Mouse (Mus musculus) MEL (cell line): Measurements from ENCODE around the gene Thap4. TPM values are rescaled to one million over a fixed set of nuclear protein-coding genes. Genes with fewer than 3 reads are reported as not detected.

Experiments
- DNase-seq: peaks from one replicate; pipeline ENCODE4 v3.0.0; 2011; ENCODE audit warnings: low read depth, low spot score
- H3K27ac ChIP-seq: 2 replicates; pipeline ENCODE4 v1.5.1; 2012; ENCODE audit warnings: low read depth, mild to moderate bottlenecking, control low read depth, low read length, moderate library complexity; ENCODE audit not compliant: control insufficient read depth
- H3K27me3 ChIP-seq, 2 experiments: fragments of 150-350 bp in 1 of 2; sonication (generic) in 1 of 2; 2 replicates each; pipeline ENCODE4 v1.6.1; 2012; ENCODE audit warnings: low read length in 2 of 2, mild to moderate bottlenecking in 2 of 2, improper control_type of control experiment in 1 of 2, moderate library complexity in 1 of 2; ENCODE audit not compliant: insufficient read depth in 2 of 2, control insufficient read depth in 1 of 2
- H3K36me3 ChIP-seq, 2 experiments: 2 replicates each; pipeline ENCODE4 v1.6.1; 2012 to 2014; ENCODE audit warnings: low read length in 2 of 2, improper control_type of control experiment in 1 of 2, inconsistent platforms in 1 of 2, mild to moderate bottlenecking in 1 of 2; ENCODE audit not compliant: insufficient read depth in 2 of 2, control insufficient read depth in 1 of 2
- H3K4me1 ChIP-seq, 2 experiments: fragments of 150-350 bp in 1 of 2; sonication (generic) in 1 of 2; 2 replicates each; pipeline ENCODE4 v1.6.1; 2012; ENCODE audit warnings: low read length in 2 of 2, improper control_type of control experiment in 1 of 2, mild to moderate bottlenecking in 1 of 2; ENCODE audit not compliant: insufficient read depth in 2 of 2, control insufficient read depth in 1 of 2
- H3K4me3 ChIP-seq, 2 experiments: fragments of 150-350 bp in 1 of 2; sonication (generic) in 1 of 2; 2 replicates each; pipeline ENCODE4 v1.5.1; 2012; ENCODE audit warnings: low read depth in 2 of 2, low read length in 2 of 2, mild to moderate bottlenecking in 2 of 2, moderate library complexity in 2 of 2, control low read depth in 1 of 2, improper control_type of control experiment in 1 of 2; ENCODE audit not compliant: control insufficient read depth in 1 of 2, insufficient read depth in 1 of 2
- H3K79me2 ChIP-seq: 2 replicates; pipeline ENCODE4 v1.6.1; 2012; ENCODE audit warnings: mild to moderate bottlenecking, low read length, moderate library complexity; ENCODE audit not compliant: control insufficient read depth, poor library complexity, insufficient read depth
- H3K9ac ChIP-seq: 2 replicates; pipeline ENCODE4 v1.6.1; 2012; ENCODE audit warnings: low read depth, mild to moderate bottlenecking, control low read depth, low read length, moderate library complexity; ENCODE audit not compliant: control insufficient read depth, poor library complexity, severe bottlenecking
- H3K9me3 ChIP-seq: fragments of 150-350 bp; sonication (generic); replicated peaks from 2 replicates; pipeline ENCODE4 v1.6.1; 2012; ENCODE audit warnings: mild to moderate bottlenecking, low read length, improper control_type of control experiment, moderate library complexity; ENCODE audit not compliant: insufficient read depth
- CHD2 ChIP-seq: IDR thresholded peaks from 2 replicates; pipeline ENCODE4 v1.6.1; 2011; ENCODE audit warnings: low read length, improper control_type of control experiment
- CTCF ChIP-seq, 3 experiments: IDR thresholded peaks in 2 of 3; conservative IDR thresholded peaks in 1 of 3; 2 replicates each; pipeline ENCODE4 v1.5.1; 2011 to 2012; ENCODE audit warnings: low read length in 3 of 3, low read depth in 2 of 3, mild to moderate bottlenecking in 2 of 3, improper control_type of control experiment in 1 of 3, inconsistent platforms in 1 of 3, mixed read lengths in 1 of 3, moderate library complexity in 1 of 3; ENCODE audit not compliant: control insufficient read depth in 1 of 3, insufficient read depth in 1 of 3, poor library complexity in 1 of 3, severe bottlenecking in 1 of 3
- E2F4 ChIP-seq: IDR thresholded peaks from 2 replicates; pipeline ENCODE4 v1.6.1; 2011; ENCODE audit warnings: low read depth, low read length, improper control_type of control experiment, borderline replicate concordance
- ELF1 ChIP-seq: IDR thresholded peaks from 2 replicates; pipeline ENCODE4 v1.6.1; 2014; ENCODE audit warnings: low read depth, mild to moderate bottlenecking, inconsistent platforms, low read length, improper control_type of control experiment, moderate library complexity
- EP300 ChIP-seq, 2 experiments: IDR thresholded peaks; 2 replicates each; pipeline ENCODE4 v1.6.1; 2011; ENCODE audit warnings: improper control_type of control experiment in 2 of 2, low read length in 2 of 2, low read depth in 1 of 2, mild to moderate bottlenecking in 1 of 2
- ETS1 ChIP-seq: IDR thresholded peaks from 2 replicates; pipeline ENCODE4 v1.6.1; 2012; ENCODE audit warnings: low read depth, mild to moderate bottlenecking, inconsistent platforms, low read length, improper control_type of control experiment, moderate library complexity
- GABPA ChIP-seq: IDR thresholded peaks from 2 replicates; pipeline ENCODE4 v1.6.1; 2012; ENCODE audit warnings: low read depth, mild to moderate bottlenecking, inconsistent platforms, low read length, improper control_type of control experiment, moderate library complexity
- GATA1 ChIP-seq: IDR thresholded peaks from 2 replicates; pipeline ENCODE4 v1.6.1; 2011; ENCODE audit warnings: low read depth, low read length, improper control_type of control experiment
- HCFC1 ChIP-seq: IDR thresholded peaks from 2 replicates; pipeline ENCODE4 v1.6.1; 2012; ENCODE audit warnings: low read depth, mild to moderate bottlenecking, inconsistent platforms, low read length, improper control_type of control experiment, moderate library complexity
- JUND ChIP-seq: IDR thresholded peaks from 2 replicates; pipeline ENCODE4 v1.6.1; 2011; ENCODE audit warnings: low read depth, mild to moderate bottlenecking, improper control_type of control experiment, low read length
- KAT2A ChIP-seq: conservative IDR thresholded peaks from 2 replicates; pipeline ENCODE4 v1.6.1; 2012; ENCODE audit warnings: low read depth, low read length, improper control_type of control experiment, inconsistent platforms
- MAFK ChIP-seq: IDR thresholded peaks from 2 replicates; pipeline ENCODE4 v1.6.1; 2011; ENCODE audit warnings: low read depth, mild to moderate bottlenecking, low read length, improper control_type of control experiment, borderline replicate concordance
- MAX ChIP-seq: IDR thresholded peaks from 2 replicates; pipeline ENCODE4 v1.6.1; 2011; ENCODE audit warnings: low read length, improper control_type of control experiment
- MAZ ChIP-seq: IDR thresholded peaks from 2 replicates; pipeline ENCODE4 v1.6.1; 2012; ENCODE audit warnings: low read depth, mild to moderate bottlenecking, inconsistent platforms, low read length, improper control_type of control experiment
- MEF2A ChIP-seq: IDR thresholded peaks from 2 replicates; pipeline ENCODE4 v1.6.1; 2014; ENCODE audit warnings: low read depth, mild to moderate bottlenecking, inconsistent platforms, low read length, improper control_type of control experiment; ENCODE audit not compliant: poor library complexity, insufficient replicate concordance, severe bottlenecking; ENCODE audit errors: extremely low read depth
- MXI1 ChIP-seq: IDR thresholded peaks from 2 replicates; pipeline ENCODE4 v1.6.1; 2011; ENCODE audit warnings: mild to moderate bottlenecking, low read depth, low read length, improper control_type of control experiment
- MYB ChIP-seq: IDR thresholded peaks from 2 replicates; pipeline ENCODE4 v1.6.1; 2011; ENCODE audit warnings: mild to moderate bottlenecking, low read depth, low read length, improper control_type of control experiment
- MYC ChIP-seq: IDR thresholded peaks from 2 replicates; pipeline ENCODE4 v1.6.1; 2011; ENCODE audit warnings: low read depth, mild to moderate bottlenecking, low read length, improper control_type of control experiment, moderate library complexity
- NELFE ChIP-seq: IDR thresholded peaks from 2 replicates; pipeline ENCODE4 v1.6.1; 2011; ENCODE audit warnings: low read depth, low read length, improper control_type of control experiment
- POLR2A ChIP-seq, 2 experiments: IDR thresholded peaks; 2 replicates each; pipeline ENCODE4 v1.6.1; 2011 to 2012; ENCODE audit warnings: low read length in 2 of 2, mild to moderate bottlenecking in 2 of 2, control low read depth in 1 of 2, improper control_type of control experiment in 1 of 2, low read depth in 1 of 2, moderate library complexity in 1 of 2; ENCODE audit not compliant: control insufficient read depth in 1 of 2, insufficient read depth in 1 of 2, poor library complexity in 1 of 2
- POLR2AphosphoS2 ChIP-seq: IDR thresholded peaks from 2 replicates; pipeline ENCODE4 v1.6.1; 2011; ENCODE audit warnings: low read length, improper control_type of control experiment
- POLR2AphosphoS5 ChIP-seq: IDR thresholded peaks from 2 replicates; pipeline ENCODE4 v1.6.1; 2012; ENCODE audit warnings: low read depth, borderline replicate concordance, mild to moderate bottlenecking, inconsistent platforms, low read length, moderate library complexity, mixed read lengths
- RAD21 ChIP-seq: IDR thresholded peaks from 2 replicates; pipeline ENCODE4 v1.6.1; 2011; ENCODE audit warnings: mild to moderate bottlenecking, low read depth, low read length, improper control_type of control experiment
- RCOR1 ChIP-seq: IDR thresholded peaks from 2 replicates; pipeline ENCODE4 v1.6.1; 2012; ENCODE audit warnings: low read depth, mild to moderate bottlenecking, inconsistent platforms, low read length, improper control_type of control experiment
- SIN3A ChIP-seq: IDR thresholded peaks from 2 replicates; pipeline ENCODE4 v1.6.1; 2012; ENCODE audit warnings: low read length, improper control_type of control experiment, inconsistent platforms
- SMC3 ChIP-seq: IDR thresholded peaks from 2 replicates; pipeline ENCODE4 v1.6.1; 2011; ENCODE audit warnings: low read depth, low read length, improper control_type of control experiment
- TAL1 ChIP-seq: IDR thresholded peaks from 2 replicates; pipeline ENCODE4 v1.6.1; 2012; ENCODE audit warnings: mild to moderate bottlenecking, inconsistent platforms, low read length, moderate library complexity, mixed read lengths
- TBP ChIP-seq: IDR thresholded peaks from 2 replicates; pipeline ENCODE4 v1.8.0; 2011; ENCODE audit warnings: low read depth, low read length, improper control_type of control experiment
- TCF12 ChIP-seq: IDR thresholded peaks from 2 replicates; pipeline ENCODE4 v1.6.1; 2014; ENCODE audit warnings: low read depth, mild to moderate bottlenecking, inconsistent platforms, low read length, improper control_type of control experiment, moderate library complexity
- UBTF ChIP-seq: IDR thresholded peaks from 2 replicates; pipeline ENCODE4 v1.6.1; 2012; ENCODE audit warnings: low read depth, mild to moderate bottlenecking, inconsistent platforms, low read length, improper control_type of control experiment, moderate library complexity, borderline replicate concordance; ENCODE audit not compliant: insufficient read depth
- USF1 ChIP-seq: IDR thresholded peaks from 2 replicates; pipeline ENCODE4 v1.6.1; 2014; ENCODE audit warnings: low read depth, mild to moderate bottlenecking, inconsistent platforms, low read length, improper control_type of control experiment, moderate library complexity
- ZC3H11A ChIP-seq: IDR thresholded peaks from 2 replicates; pipeline ENCODE4 v1.6.1; 2012; ENCODE audit warnings: low read depth, mild to moderate bottlenecking, inconsistent platforms, low read length, improper control_type of control experiment
- ZMIZ1 ChIP-seq: IDR thresholded peaks from 2 replicates; pipeline ENCODE4 v1.6.1; 2012; ENCODE audit warnings: low read depth, mild to moderate bottlenecking, inconsistent platforms, low read length, improper control_type of control experiment, moderate library complexity
- ZNF384 ChIP-seq: IDR thresholded peaks from 2 replicates; pipeline ENCODE4 v1.6.1; 2012; ENCODE audit warnings: low read depth, mild to moderate bottlenecking, inconsistent platforms, low read length, improper control_type of control experiment
- polyA plus RNA-seq, 2 experiments: library from polyadenylated mRNA; stranded (reverse) in 1 of 2; unstranded in 1 of 2; fragments of >175 nt in 1 of 2; fragments of >200 nt in 1 of 2; gene quantifications; 2 replicates each; pipeline versions ENCODE4 v1.2.1 to v1.2.4; 2012; ENCODE audit warnings: low replicate concordance in 2 of 2, low read depth in 1 of 2; ENCODE audit not compliant: insufficient read length in 2 of 2, insufficient read depth in 1 of 2, missing spikeins in 1 of 2
- total RNA-seq: library from RNA; depleted of rRNA; stranded (reverse); fragments of 300-350 nt; gene quantifications from 2 replicates; pipeline ENCODE4 v1.2.3, GENCODE M21; 2012

Thap4 gene
- total and polyA plus RNA-seq, 3 experiments, result 81.8 to 117 TPM; not detected in 1

DNA sequence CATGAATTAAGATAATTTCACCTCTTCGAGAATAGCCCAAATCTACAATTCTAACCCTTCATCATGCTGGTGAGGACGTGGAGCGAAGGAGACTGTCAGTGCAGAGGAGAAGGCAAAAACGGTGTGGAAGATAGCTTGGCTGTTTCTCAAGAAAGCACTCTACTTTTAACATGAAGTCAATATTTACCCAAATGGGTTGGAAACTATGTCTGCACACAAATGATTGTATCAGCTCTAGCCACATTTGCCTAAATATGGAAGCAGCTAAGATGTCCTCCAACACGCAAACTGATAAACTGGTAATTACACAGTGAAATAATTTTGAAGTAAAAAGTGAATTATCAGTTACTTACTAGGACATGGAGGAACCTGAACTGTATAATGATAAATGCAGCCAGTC lies 48.1 kb upstream of the Thap4 start (continued):
- TF ChIP-seq HCFC1, result peak; percentile 65; the same call in 1 of the 2 replicates
- no peak for TF ChIP-seq GABPA
- TF ChIP-seq MXI1, result peak; percentile 77; the same call in 1 of the 2 replicates
- peak; percentile 62 for TF ChIP-seq NELFE
- peak in 1 of 2 experiments; percentile 44; a peak in 1 of 4 replicates for TF ChIP-seq POLR2A (IDR thresholded peaks at IDR 0.05; ENCODE audit: control insufficient read depth in 1 of 2, insufficient read depth in 1 of 2, low read depth in 1 of 2, low read length in 2 of 2, poor library complexity in 1 of 2)
- TF ChIP-seq KAT2A, result peak; percentile 54
- TF ChIP-seq RAD21, result no peak
- peak; percentile 89 for TF ChIP-seq MYC

- peaks cover 8 to 49% of the 10 kb centered on the region in 2 experiments for H3K4me1 ChIP-seq
- no peaks in the 10 kb centered on the region for H3K9me3 ChIP-seq
- peaks cover 13 to 49% of the 10 kb centered on the region in 2 experiments for H3K36me3 ChIP-seq
- H3K79me2 ChIP-seq, result peaks cover 58% of the 10 kb centered on the region
- H3K27me3 ChIP-seq, result no peaks in the 10 kb centered on the region
- peak within 1 kb of the TSS; percentile 72 to 78 for H3K4me3 ChIP-seq
- peak within 1 kb of the TSS; percentile 95 for H3K9ac ChIP-seq
- peak within 1 kb of the TSS; percentile 99 for H3K27ac ChIP-seq
- peak; percentile 100 for DNase-seq
- TF ChIP-seq TBP, result peak; percentile 92
- no peak for TF ChIP-seq MAFK
- TF ChIP-seq SIN3A, result peak; percentile 90
- peak; percentile 97 for TF ChIP-seq NELFE
- peak; percentile 91 for TF ChIP-seq MXI1
- peak; percentile 96 for TF ChIP-seq ELF1
- TF ChIP-seq SMC3, result no peak
- TF ChIP-seq MAX, result peak; percentile 98
- TF ChIP-seq ETS1, result peak; percentile 85
- peak; percentile 66 for TF ChIP-seq TCF12
- no peak; the same call in 1 of the 2 replicates for TF ChIP-seq RCOR1
- peak; percentile 93 for TF ChIP-seq POLR2AphosphoS2
- peak in 1 of 2 experiments; percentile 74; a peak in 1 of 4 replicates for TF ChIP-seq EP300 (IDR thresholded peaks at IDR 0.05; ENCODE audit: low read depth in 1 of 2, low read length in 2 of 2)
- TF ChIP-seq KAT2A, result no peak; the same call in 1 of the 2 replicates
- no peak for TF ChIP-seq RAD21
- TF ChIP-seq ZC3H11A, result no peak
- TF ChIP-seq JUND, result no peak
- TF ChIP-seq POLR2AphosphoS5, result peak; percentile 17; the same call in 1 of the 2 replicates
- peak; percentile 52 for TF ChIP-seq TAL1
- 0 out of 2 replicates have a peak, but pooled peaks have one; percentile 33 for TF ChIP-seq MAZ
- TF ChIP-seq MYB, result peak; percentile 81
- TF ChIP-seq ZMIZ1, result peak; percentile 73
- TF ChIP-seq E2F4, result peak; percentile 97
- TF ChIP-seq CTCF (IDR thresholded peaks at IDR 0.05 in 2 of 3, conservative IDR thresholded peaks at IDR 0.05 in 1 of 3; ENCODE audit: control insufficient read depth in 1 of 3, insufficient read depth in 1 of 3, low read depth in 2 of 3, low read length in 3 of 3, poor library complexity in 1 of 3, severe bottlenecking in 1 of 3), result peak in 1 of 3 experiments; percentile 16; a peak in 2 of 6 replicates
- peak; percentile 95 for TF ChIP-seq USF1
- peak; percentile 90 for TF ChIP-seq HCFC1
- no peak for TF ChIP-seq CHD2
- TF ChIP-seq ZNF384, result no peak
- peak; percentile 81 for TF ChIP-seq GATA1
- peak; percentile 58 to 91; a peak in 3 of 4 replicates for TF ChIP-seq POLR2A (IDR thresholded peaks at IDR 0.05; ENCODE audit: control insufficient read depth in 1 of 2, insufficient read depth in 1 of 2, low read depth in 1 of 2, low read length in 2 of 2, poor library complexity in 1 of 2)
- no peak for TF ChIP-seq UBTF
- TF ChIP-seq MEF2A, result no peak
These were observed 47.1 kb upstream of the Thap4 start, which contains the start of gene Dtymk for GRCm38 (mm10) chr1:93801741-93802238. TSS of gene Dtymk (minus strand) at chr1:93801934.
